Mouse (Mus musculus) ovary, postnatal 36 days (tissue): ENCODE data around the gene Treml1.
"Not testable (repeated sequence)": the region's sequence is repeated elsewhere in the genome, so short reads cannot be mapped to it uniquely, and the experiment has no call there.

ENCODE experiments used
- DNase-seq: peaks from one replicate; pipeline ENCODE4 v3.0.0; 2022; ENCODE audit warnings: low spot score, mixed read lengths

The Treml1 gene

GRCm38 (mm10) chr17:48359616-48360015 is at the start of gene Treml1:
TSS of gene Treml1 (plus strand) at chr17:48359916.
- no peak for DNase-seq

GRCm38 (mm10) chr17:48312124-48312523 is 47.6 kb upstream of the Treml1 start:
- DNase-seq, result no peak

GRCm38 (mm10) chr17:48315905-48316579 is 43.7 kb upstream of the Treml1 start, which contains the start of gene B430306N03Rik:
TSS of gene B430306N03Rik (plus strand) at chr17:48316141.
- not testable (repeated sequence) for DNase-seq

- no peak for DNase-seq
These were observed 41.0 kb upstream of the Treml1 start for GRCm38 (mm10) chr17:48318686-48319085.

DNA sequence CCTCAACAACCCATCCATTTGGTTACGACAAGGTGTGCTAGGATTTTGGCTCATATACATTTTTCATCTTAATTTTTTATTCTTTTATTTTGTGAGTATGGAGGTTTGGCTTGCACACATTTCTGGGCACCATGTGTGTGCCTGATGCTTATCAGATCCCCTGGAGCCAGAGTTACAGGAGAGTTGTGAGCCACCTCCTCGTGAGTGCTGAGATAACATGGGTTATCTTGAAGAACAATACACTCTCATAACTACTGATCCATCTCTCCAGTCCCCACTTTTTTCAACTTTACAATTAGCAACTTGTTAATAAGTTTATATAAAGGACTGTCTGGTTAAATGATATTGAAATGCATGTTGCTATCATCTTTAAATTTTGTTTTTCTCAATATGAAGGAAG is 38.4 kb upstream of the Treml1 start:
- no peak for DNase-seq

- no peak for DNase-seq
These were observed 36.5 kb upstream of the Treml1 start for GRCm38 (mm10) chr17:48323236-48323635.

GRCm38 (mm10) chr17:48324258-48324657 is 35.5 kb upstream of the Treml1 start:
- DNase-seq, result no peak

GRCm38 (mm10) chr17:48325093-48325492 is 34.6 kb upstream of the Treml1 start:
- no peak for DNase-seq

- no peak for DNase-seq
These were observed 34.1 kb upstream of the Treml1 start for GRCm38 (mm10) chr17:48325638-48326037.

GRCm38 (mm10) chr17:48326656-48327055 is 33.1 kb upstream of the Treml1 start:
- DNase-seq, result no peak

DNA sequence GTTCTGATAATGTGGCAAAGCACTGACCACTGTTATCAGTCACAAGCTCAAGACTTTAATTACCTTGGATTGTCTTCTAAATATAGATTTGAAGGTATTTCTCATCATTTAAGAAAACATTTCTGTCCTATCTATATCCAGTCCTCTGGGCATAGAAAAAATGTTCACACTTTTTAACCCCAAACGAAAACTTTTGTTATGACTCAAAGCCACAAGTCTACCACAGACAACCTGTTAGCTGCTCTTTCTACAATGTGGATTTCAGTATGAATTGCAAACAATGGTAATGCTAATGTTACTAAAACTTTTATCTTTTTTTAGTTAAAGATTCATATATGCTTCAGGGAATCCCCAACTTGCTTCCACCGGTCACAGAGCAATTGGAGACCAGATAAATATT is 27.2 kb upstream of the Treml1 start:
- DNase-seq, result no peak

DNA sequence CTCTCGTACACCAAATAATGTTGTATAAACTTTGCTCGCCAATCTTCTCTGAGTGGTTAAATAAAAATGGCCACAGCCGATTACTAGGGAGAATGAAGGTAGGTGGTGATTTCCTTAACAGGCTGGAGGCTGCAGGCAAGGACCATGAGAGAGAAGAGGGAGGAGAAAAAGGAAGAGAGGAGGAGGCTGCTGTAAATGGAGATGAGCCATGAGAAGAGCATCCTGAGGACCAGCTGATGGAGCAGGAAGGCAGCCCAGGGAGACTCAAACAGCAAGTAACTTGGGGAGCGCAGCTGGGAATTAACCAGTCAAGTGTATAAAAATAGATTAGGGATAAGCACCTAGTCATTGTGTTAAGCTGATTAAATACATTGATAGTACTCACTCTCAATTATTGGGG is 25.5 kb upstream of the Treml1 start:
- DNase-seq, result no peak

GRCm38 (mm10) chr17:48336857-48337256 is 22.9 kb upstream of the Treml1 start:
- peak; percentile 82 for DNase-seq

GRCm38 (mm10) chr17:48340267-48340666 is 19.4 kb upstream of the Treml1 start:
- DNase-seq, result no peak

DNA sequence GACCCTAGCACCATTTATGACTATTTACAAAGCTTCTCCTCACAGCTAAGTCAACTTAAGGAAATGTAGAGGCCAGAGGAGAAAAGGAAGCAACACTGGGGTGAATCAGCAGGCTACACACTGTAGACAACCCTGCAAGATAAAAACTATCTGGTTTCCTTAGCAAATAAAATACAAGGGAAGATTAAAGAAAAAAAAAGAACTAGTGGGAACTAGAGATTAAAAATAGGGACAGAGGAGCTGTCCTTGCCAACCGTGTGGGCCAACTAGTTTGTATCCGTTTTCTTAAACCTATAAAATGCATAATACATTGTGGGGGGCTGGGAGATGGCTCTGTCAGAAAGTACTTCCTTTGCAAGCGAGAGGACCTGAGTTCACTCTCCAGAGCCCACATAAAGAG is 17.8 kb upstream of the Treml1 start:
- no peak for DNase-seq

- DNase-seq, result no peak
These were observed 16.7 kb upstream of the Treml1 start for GRCm38 (mm10) chr17:48343065-48343464.

GRCm38 (mm10) chr17:48345824-48346223 is 13.9 kb upstream of the Treml1 start:
- no peak for DNase-seq

- DNase-seq, result no peak
These were observed 13.5 kb upstream of the Treml1 start, which contains the start of gene Trem2 for GRCm38 (mm10) chr17:48346231-48346630. TSS of gene Trem2 (plus strand) at chr17:48346401.

- no peak for DNase-seq
These were observed 12.9 kb upstream of the Treml1 start for GRCm38 (mm10) chr17:48346834-48347233.

DNA sequence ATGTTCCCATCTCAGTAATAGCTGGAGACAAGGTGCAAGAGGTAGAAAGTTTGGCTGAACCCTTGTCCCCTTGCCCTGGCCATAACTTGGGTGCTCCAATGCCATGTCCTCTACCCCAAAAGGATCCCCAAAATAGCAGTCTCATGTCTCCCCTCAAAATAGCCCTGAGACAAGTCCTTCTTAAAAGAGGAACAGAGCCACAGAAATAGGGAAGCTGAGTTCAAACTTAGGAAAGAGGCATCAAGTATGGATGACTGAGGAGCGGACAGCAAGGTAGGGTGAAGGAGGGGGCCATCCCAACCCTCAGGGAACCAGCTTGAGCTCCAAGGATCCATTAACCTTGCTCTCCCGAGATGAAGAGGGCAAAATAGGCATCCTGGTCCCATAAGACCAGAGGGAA is 12.4 kb upstream of the Treml1 start:
- no peak for DNase-seq

DNA sequence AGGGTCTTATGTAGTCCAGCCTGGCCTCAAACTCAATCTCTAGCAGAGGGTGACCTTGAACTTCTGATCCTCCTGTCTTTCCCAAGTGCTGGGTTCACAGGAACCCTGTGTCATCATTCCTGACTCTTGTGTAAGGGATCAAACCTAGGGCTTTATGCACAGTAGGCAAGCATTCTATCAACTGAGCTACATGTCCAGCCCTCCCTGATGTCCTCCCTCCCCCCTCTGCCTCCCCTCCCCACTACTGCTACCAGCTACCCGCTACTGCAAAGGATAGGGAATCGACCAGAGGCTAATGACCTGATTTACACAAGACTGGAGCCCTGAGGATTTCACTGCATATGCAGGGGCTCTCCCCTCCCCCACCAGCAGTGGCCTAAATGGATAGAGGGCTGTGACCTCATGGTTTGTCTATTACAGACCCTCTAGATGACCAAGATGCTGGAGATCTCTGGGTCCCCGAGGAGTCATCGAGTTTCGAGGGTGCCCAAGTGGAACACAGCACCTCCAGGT is 9.0 kb upstream of the Treml1 start:
- DNase-seq, result no peak

DNA sequence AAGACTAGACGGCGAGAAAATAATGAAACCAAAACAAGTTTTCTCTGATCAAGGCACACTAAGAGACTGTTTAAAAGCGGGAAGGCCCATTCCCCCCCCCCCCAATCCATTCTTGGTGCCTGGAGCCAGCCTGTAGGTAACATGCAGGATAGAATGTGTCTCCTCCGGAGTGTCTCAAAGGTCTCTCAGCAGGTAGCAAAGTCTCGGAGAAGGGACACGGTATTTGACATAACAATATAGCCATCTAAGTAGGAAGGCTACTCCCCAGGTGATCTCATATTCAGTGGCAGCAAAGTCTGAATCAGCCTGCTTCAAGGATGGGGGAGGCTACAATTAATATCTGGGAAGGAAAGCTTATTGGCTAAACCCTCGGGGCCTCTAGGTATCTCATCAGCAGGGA is 6.7 kb upstream of the Treml1 start:
- not testable (repeated sequence) for DNase-seq

- DNase-seq, result no peak
These were observed 3.9 kb upstream of the Treml1 start for GRCm38 (mm10) chr17:48355822-48356221.

GRCm38 (mm10) chr17:48357892-48358291 is 1.8 kb upstream of the Treml1 start:
- DNase-seq, result no peak
